Mouse (Mus musculus) heart, postnatal 10 days (tissue): ENCODE measurements around the gene Tnfrsf13c. TPM values are rescaled to one million over a fixed set of nuclear protein-coding genes. Genes with fewer than 3 reads are reported as not detected.

Experiments used
- DNase-seq, 2 experiments: peaks; one replicate each; pipeline ENCODE4 v3.0.0; 2021
- intact Hi-C: fragments of 180-260 bp; cut with DNase I; formaldehyde crosslinking; loops from one replicate; pipeline ENCODE4 v1.15.1; 2025
- total RNA-seq, 2 experiments: library from RNA; stranded (reverse); gene quantifications; 2 replicates each; pipeline ENCODE4 v1.2.3; 2021

Gene Tnfrsf13c
- total RNA-seq, 2 experiments from 2014 or later: 0.27 to 0.69 TPM

- intact Hi-C loops: no loop called here
- DNase-seq: no peak
Measured at GRCm38 (mm10) chr15:82211281-82211680, 12.9 kb downstream of the Tnfrsf13c start.

- intact Hi-C loops: no loop called here
- DNase-seq: no peak
Measured at GRCm38 (mm10) chr15:82210801-82211200, 13.4 kb downstream of the Tnfrsf13c start.

- intact Hi-C loops: no loop called here
- no peak for DNase-seq
Measured at GRCm38 (mm10) chr15:82209295-82210050, 14.7 kb downstream of the Tnfrsf13c start.

DNA sequence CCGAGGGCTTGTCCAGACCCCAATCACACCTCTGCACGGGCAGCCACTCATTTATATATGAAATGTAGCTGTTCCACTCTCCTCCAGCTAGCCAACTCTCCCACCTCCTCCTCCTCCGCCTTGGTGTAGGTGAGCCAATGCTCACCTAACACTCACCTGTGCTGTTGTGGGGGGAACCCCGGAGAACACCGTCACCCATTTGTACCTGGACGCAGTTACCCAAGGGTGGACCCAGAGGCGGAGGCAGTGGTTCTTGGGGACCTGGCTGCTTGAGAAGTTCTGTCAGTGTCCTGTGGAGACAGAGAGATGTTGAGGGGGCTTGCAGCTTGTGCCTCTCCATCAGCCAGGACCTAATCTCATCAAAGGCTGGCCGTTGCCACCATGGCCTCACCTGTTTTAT lies 15.9 kb downstream of the Tnfrsf13c start:
- intact Hi-C loops: no loop called here

DNA sequence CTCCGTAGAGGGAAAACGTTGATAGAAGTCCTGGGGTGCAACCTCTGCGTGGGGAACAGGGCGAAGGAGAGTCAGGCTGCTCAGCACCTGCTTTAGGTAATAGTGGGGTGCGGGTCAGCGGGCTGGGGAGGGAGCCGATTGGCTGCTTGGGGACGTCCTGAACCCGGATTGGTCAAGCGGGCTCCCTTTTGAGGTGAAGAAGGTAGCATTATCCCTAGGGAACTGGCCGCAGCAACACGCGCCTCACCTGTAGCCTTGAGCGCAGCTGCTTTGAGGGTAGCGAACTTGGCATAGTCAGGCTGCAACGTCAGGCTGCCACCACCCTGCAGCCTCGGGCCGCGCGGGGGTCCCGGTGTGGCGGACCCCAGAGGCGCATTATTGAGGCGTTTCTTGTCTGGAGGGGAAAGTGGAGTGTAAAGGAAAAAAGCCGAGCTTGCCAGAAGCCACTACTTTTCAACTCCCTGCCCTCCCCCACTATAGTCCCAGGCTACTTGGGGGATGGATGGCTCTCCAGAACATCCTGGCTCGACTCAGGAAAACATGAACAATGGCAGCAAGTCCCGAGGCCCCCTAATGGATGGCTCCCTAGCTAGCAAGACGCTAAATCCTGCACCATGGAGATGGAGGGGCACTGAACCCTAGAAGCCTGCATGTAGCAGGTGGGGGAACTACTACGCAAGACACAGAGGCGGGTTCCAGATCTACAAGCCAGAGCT lies 16.5 kb downstream of the Tnfrsf13c start:
- intact Hi-C loops: no loop called here
- DNase-seq: no peak

More for the DNA sequence above, 15.9 kb downstream of the Tnfrsf13c start:
- DNase-seq: no peak

GRCm38 (mm10) chr15:82207105-82207459 lies 17.1 kb downstream of the Tnfrsf13c start:
- DNase-seq: no peak
- intact Hi-C loops: no loop called here

DNA sequence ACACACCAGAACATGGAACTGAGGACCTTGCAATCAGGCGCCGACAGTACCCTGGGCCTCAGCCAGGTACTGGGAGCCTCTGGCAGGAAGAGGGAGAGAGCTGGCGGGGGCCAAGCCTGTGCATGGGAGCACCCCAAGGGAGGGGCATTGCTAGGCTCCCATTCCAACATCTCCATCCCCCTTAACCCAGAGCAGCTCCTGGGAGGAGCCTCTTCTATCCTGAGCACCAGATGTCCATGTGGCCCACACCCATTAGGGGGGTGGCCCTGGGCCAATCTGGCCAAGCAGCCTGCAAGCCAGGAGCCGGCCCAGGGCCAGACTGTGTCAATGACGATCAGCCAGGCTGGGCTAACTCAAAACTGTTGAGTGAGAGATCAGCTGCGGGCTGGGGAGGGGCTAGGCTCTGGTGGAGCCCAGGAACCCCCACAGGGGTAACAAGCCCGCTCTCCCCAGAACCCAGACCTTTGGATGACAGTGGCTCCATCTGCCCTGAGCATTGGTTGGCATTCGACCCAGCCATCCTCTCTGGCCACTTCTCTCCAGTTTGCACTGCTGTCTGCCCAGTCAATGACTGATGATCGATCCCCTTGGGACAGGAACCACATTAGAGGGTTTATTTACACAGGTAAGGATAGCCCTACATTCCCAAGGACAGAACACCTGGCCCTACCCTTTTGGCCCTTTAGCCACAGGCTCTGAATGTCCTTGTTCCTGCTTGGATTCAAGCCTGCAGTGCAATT lies 17.6 kb downstream of the Tnfrsf13c start:
- DNase-seq: peak; percentile 90
- intact Hi-C loops: no loop called here

GRCm38 (mm10) chr15:82204680-82205371 lies 19.3 kb downstream of the Tnfrsf13c start:
- no peak for DNase-seq
- intact Hi-C loops: no loop called here

DNA sequence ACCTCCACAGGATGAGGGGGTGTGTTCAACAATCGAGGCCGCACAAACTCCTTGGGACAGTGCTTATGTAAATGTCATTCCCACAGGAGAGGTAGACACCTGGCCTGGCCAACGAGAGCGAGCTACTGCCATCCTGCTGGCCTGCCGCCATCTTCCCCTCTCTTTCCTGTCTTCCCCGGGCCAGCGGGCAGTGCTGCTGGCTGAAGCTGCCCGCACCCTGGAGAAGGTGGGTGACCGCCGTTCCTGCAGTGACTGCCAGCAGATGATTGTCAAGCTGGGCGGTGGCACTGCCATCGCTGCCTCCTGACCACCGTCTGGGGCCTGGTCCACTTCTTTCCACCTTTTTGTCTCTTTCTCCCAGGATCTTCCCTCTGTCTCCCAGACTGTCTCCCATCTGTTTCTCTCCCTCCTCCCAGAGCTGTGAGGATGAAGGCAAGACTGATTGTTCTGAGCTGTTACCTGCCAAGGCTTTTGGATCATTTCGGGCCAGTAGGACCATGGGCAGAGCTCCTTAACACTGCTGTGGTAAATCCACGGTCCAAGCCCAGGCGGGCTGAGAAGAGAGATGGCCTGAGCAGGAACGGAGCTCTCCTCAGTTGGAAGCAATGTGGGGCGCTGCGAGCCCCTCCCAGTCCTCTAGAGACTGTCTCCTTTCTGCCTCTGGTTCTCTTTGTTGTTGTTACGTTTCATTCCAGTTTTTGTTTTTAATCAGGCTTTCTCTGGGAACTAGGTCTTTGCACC lies 20.4 kb downstream of the Tnfrsf13c start:
- intact Hi-C loops: no loop called here
- no peak for DNase-seq

GRCm38 (mm10) chr15:82203090-82203489 lies 21.1 kb downstream of the Tnfrsf13c start:
- intact Hi-C loops: no loop called here

GRCm38 (mm10) chr15:82202086-82202485 lies 22.1 kb downstream of the Tnfrsf13c start:
- intact Hi-C loops: no loop called here
- no peak for DNase-seq

More at GRCm38 (mm10) chr15:82203090-82203489, 21.1 kb downstream of the Tnfrsf13c start:
- DNase-seq: no peak

DNA sequence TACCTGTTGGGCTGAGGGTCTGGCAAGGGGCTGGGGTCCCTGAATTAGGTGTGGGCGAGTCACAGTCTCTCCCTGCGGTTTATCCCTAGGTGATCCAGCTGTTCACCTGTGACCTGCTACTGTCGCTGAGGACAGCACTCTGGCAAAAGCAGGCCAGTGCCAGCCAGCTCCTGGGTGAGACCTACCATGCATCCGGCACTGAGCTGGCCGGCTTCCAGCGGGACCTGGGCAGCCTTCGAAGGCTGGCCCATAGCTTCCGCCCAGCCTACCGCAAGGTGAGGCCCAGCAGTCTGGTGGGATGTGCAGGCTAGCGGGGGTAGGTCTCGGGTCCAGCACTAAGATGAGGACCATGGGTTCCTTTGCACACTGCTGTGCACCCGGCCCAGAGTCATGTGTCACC lies 24.6 kb downstream of the Tnfrsf13c start:
- intact Hi-C loops: no loop called here
- no peak for DNase-seq

DNA sequence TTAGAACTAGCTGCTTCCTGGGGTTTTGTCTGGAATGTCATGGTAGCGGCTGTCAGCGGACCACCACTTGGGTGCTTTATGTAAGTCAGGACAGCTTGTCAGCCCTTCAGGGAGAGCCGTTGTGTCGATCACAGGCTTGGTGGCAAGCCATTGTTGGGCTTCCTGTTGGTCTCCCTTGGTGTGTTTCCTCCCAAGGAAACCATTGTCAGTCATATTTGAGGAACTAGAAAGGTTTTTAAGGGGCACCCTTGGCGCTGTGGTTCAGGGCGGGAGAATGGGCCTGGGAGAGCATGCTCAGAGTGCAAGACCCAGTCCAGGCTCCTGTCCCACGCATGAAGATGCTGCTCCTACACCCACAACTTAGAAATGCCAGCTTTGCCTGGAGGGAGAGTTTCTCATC lies 25.8 kb downstream of the Tnfrsf13c start:
- DNase-seq: no peak
- intact Hi-C loops: no loop called here

GRCm38 (mm10) chr15:82197937-82198336 lies 26.2 kb downstream of the Tnfrsf13c start:
- no peak for DNase-seq
- intact Hi-C loops: no loop called here

DNA sequence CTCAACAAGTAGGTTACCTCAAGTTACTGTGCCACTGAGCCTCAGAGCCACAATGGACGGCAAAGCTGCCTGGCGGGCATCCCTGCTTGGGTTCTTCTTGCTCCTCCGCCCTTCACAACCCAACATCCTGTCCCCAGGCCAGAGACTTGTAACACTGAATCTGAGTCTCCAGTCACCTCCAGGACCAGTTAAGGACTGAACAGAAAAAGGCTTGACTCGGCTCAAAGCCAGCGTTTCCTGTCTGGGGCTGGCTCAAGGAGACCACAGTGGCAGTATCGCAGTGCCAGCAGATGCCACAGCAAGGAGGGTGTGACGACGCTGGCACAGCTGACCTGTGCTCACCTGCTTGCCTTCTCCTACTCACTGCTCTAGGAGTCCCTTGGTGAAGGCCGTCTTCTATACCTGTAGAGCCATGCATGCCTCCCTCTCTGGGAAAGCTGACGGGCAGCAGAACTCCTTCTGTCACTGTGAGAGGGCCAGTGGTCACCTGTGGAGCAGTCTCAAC lies 26.9 kb downstream of the Tnfrsf13c start:
- intact Hi-C loops: no loop called here
- DNase-seq: no peak

GRCm38 (mm10) chr15:82196300-82196699 lies 27.9 kb downstream of the Tnfrsf13c start:
- intact Hi-C loops: no loop called here
- no peak for DNase-seq

DNA sequence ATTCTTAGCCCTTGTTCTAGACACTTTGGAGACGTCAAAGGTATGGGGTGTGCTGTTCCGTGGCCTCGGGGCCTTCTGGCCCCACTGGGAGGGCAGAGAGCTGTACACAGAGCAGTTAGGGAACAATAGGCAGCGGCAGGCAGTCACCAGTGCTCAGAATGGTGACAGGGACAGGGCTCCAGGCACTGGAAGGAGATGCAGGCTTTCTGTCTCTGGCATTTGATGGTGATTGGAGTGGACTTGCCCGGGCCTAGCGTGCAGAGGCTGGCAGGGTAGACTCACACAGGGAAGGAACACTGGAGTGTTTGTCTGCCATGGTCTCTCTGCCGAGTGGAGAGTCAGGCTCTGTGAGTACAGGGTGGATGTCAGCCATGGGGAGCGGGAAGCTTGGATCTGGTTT lies 31.6 kb downstream of the Tnfrsf13c start:
- no peak for DNase-seq

DNA sequence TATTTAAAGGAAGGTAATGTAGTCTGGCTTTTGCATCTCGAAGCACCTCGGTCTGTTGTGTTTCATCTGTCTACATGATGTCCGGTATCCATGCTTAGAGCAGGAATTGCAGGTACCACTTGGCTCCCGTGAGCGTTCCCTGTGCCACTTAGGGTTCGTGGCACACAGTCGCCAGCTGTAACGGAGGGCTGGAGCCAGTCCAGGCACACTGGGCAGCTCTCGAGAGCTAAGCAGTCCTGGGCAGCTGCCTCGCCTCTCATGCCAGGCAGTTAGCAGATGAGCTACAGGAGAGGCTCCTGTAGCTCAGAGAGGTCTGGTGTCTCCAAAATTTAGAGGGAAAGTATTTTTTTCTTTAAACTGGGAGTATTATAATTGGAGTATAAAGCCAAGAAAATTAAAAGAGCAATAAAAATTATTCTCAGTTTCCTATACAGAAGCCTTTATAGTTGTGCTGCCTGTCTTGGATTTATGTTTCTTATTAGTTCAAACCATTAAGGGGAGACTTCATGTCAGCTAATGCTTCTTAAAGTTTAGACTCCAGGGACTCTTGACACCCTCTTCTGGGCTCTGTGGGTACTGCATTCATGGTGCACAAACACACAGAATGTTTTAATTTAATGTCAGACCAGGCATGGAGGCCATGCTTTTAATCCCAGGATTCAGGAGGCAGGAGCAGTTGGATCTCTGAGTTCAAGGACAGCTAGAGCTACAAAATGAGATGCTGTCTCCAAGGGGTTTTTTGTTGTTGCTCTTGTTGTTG lies 35.5 kb downstream of the Tnfrsf13c start:
- intact Hi-C loops: no loop called here
- DNase-seq: peak; percentile 59 to 70

More for the DNA sequence above, 31.6 kb downstream of the Tnfrsf13c start:
- intact Hi-C loops: no loop called here

- intact Hi-C loops: no loop called here
Measured at GRCm38 (mm10) chr15:82187924-82188323, 36.2 kb downstream of the Tnfrsf13c start.

More at GRCm38 (mm10) chr15:82187924-82188323, 36.2 kb downstream of the Tnfrsf13c start:
- DNase-seq: no peak
